Mouse (Mus musculus) liver, embryonic 14.5 days (tissue): ENCODE data around the gene Lsmem1. TPM values are rescaled to one million over a fixed set of nuclear protein-coding genes. Genes with fewer than 3 reads are reported as not detected.

Experiments used
- ATAC-seq: fragments of 200-750 bp; cut with Nextera tagmentation; 2 replicates; pipeline ENCODE4 v1.8.0; 2017; ENCODE audit warnings: moderate number of reproducible peaks, mild to moderate bottlenecking, moderate library complexity; ENCODE audit not compliant: insufficient read depth
- DNase-seq, 3 experiments: peaks; one replicate each; pipeline ENCODE4 v3.0.0-alpha.2; 2012 to 2013; ENCODE audit warnings: low read depth in 3 of 3, low spot score in 3 of 3
- H3K27ac ChIP-seq: fragments of 300-500 bp; sonication (generic); 2 replicates; pipeline ENCODE4 v1.5.1; 2014; ENCODE audit warnings: moderate library complexity, mild to moderate bottlenecking, control low read depth, inconsistent platforms
- H3K27me3 ChIP-seq: fragments of 300-500 bp; sonication (generic); 2 replicates; pipeline ENCODE4 v1.6.1; 2014; ENCODE audit warnings: mild to moderate bottlenecking, low read length, moderate library complexity; ENCODE audit not compliant: control insufficient read depth, insufficient read depth
- H3K36me3 ChIP-seq: fragments of 300-500 bp; sonication (generic); replicated peaks from 2 replicates; pipeline ENCODE4 v1.6.1; 2014; ENCODE audit warnings: low read depth; ENCODE audit not compliant: control insufficient read depth, insufficient read depth
- H3K4me1 ChIP-seq, 2 experiments: fragments of 200-500 bp in 1 of 2; fragments of 300-500 bp in 1 of 2; sonication (generic) in 1 of 2; replicated peaks; 2 replicates each; pipeline ENCODE4 v1.6.1; 2012 to 2014; ENCODE audit warnings: antibody characterized with exemption in 1 of 2, inconsistent platforms in 1 of 2, low read length in 1 of 2; ENCODE audit not compliant: control insufficient read depth in 2 of 2, insufficient read depth in 2 of 2
- H3K4me2 ChIP-seq: fragments of 300-500 bp; sonication (generic); 2 replicates; pipeline ENCODE4 v1.6.1; 2014; ENCODE audit warnings: low read depth, mild to moderate bottlenecking, control low read depth, moderate library complexity
- H3K4me3 ChIP-seq, 2 experiments: fragments of 200-500 bp in 1 of 2; fragments of 300-500 bp in 1 of 2; sonication (generic) in 1 of 2; 2 replicates each; pipeline ENCODE4 v1.5.1; 2012 to 2014; ENCODE audit warnings: low read depth in 2 of 2, low read length in 2 of 2, mild to moderate bottlenecking in 2 of 2, control low read depth in 1 of 2, inconsistent platforms in 1 of 2, moderate library complexity in 1 of 2; ENCODE audit not compliant: insufficient read depth in 1 of 2
- H3K9ac ChIP-seq: fragments of 300-500 bp; sonication (generic); replicated peaks from 2 replicates; pipeline ENCODE4 v1.6.1; 2014; ENCODE audit warnings: mild to moderate bottlenecking, control low read depth, moderate library complexity
- H3K9me3 ChIP-seq: fragments of 300-500 bp; sonication (generic); 2 replicates; pipeline ENCODE4 v1.6.1; 2016; ENCODE audit warnings: low read length, mixed read lengths; ENCODE audit not compliant: control insufficient read depth
- CTCF ChIP-seq: IDR thresholded peaks from 2 replicates; pipeline ENCODE4 v1.5.1; 2016; ENCODE audit warnings: antibody characterized with exemption, low read depth, control low read depth
- EP300 ChIP-seq: IDR thresholded peaks from 2 replicates; pipeline ENCODE4 v1.6.1; 2016; ENCODE audit warnings: antibody characterized with exemption, low read depth
- WGBS: fragments of 180-500 bp; shearing (Covaris S2); extraction: QIAGEN DNeasy Blood & Tissue Kit; methylation state at CpG from one replicate; pipeline ENCODE4 v1.1.7; 2014; ENCODE audit not compliant: insufficient replicate concordance; 5-methylcytosine and 5-hydroxymethylcytosine counted together
- polyA plus RNA-seq, 2 experiments: library from polyadenylated mRNA; depleted of rRNA in 1 of 2; stranded (reverse) in 1 of 2; unstranded in 1 of 2; fragments of >200 nt; fragmentation: Nextera tagmentation in 1 of 2; extraction: Ambion mirVana in 1 of 2; gene quantifications; 2 replicates each; pipeline versions ENCODE4 v1.2.1 to v1.2.3; 2012 to 2014

Gene Lsmem1
- polyA plus RNA-seq, 2 experiments = 0.02 TPM; not detected in 1

GRCm38 (mm10) chr12:40231632-40232031 is 32.3 kb upstream of the Lsmem1 start:
- H3K9ac ChIP-seq = no peak overlapping the region
- no peak overlapping the region for H3K4me3 ChIP-seq
- no peaks in the 10 kb centered on the region for H3K4me1 ChIP-seq
- 68% methylated on average over 2 of the region's 2 CpGs for WGBS
- no peaks in the 10 kb centered on the region for H3K9me3 ChIP-seq
- ATAC-seq = no peak
- no peaks in the 10 kb centered on the region for H3K36me3 ChIP-seq
- no peaks in the 10 kb centered on the region for H3K27me3 ChIP-seq
- H3K27ac ChIP-seq = no peak overlapping the region
- no peak for DNase-seq
- H3K4me2 ChIP-seq = no peak overlapping the region
- TF ChIP-seq EP300 (no peak), CTCF (no peak)

- Histone ChIP-seq H3K36me3 (no peaks in the 10 kb centered on the region), H3K27me3 (no peaks in the 10 kb centered on the region), H3K4me3 (no peak overlapping the region), H3K9ac (no peak overlapping the region), H3K4me2 (peak overlapping the region; percentile 82), H3K9me3 (no peaks in the 10 kb centered on the region), H3K27ac (no peak overlapping the region), H3K4me1 (peaks cover 10 to 13% of the 10 kb centered on the region in 2 experiments)
- no peak for DNase-seq
- WGBS = 86% methylated on average over 9 of the region's 9 CpGs
- TF ChIP-seq EP300 = no peak
- TF ChIP-seq CTCF = no peak
- ATAC-seq = no peak
These were observed 25.0 kb upstream of the Lsmem1 start for GRCm38 (mm10) chr12:40224171-40224880.

GRCm38 (mm10) chr12:40223676-40224075 is 24.4 kb upstream of the Lsmem1 start:
- TF ChIP-seq CTCF (no peak), EP300 (no peak)
- Histone ChIP-seq H3K27ac (peak overlapping the region; percentile 45), H3K27me3 (no peaks in the 10 kb centered on the region), H3K4me2 (peak overlapping the region; percentile 82), H3K4me1 (peaks cover 10 to 13% of the 10 kb centered on the region in 2 experiments), H3K4me3 (peak overlapping the region; percentile 62 to 86), H3K36me3 (no peaks in the 10 kb centered on the region), H3K9me3 (no peaks in the 10 kb centered on the region), H3K9ac (peak overlapping the region; percentile 66)
- WGBS = 37% methylated on average over 10 of the region's 10 CpGs
- DNase-seq = no peak
- no peak for ATAC-seq

- H3K4me2 ChIP-seq = peak overlapping the region; percentile 82
- ATAC-seq (peak; percentile 94), DNase-seq (peak; percentile 97 to 98 (median 97))
- peak overlapping the region; percentile 78 for H3K9ac ChIP-seq
- under 1% methylated on average over 47 of the region's 47 CpGs for WGBS
- H3K36me3 ChIP-seq = no peaks in the 10 kb centered on the region
- TF ChIP-seq CTCF = no peak
- no peak for TF ChIP-seq EP300
- H3K4me1 ChIP-seq = peaks cover 10 to 13% of the 10 kb centered on the region in 2 experiments
- no peaks in the 10 kb centered on the region for H3K27me3 ChIP-seq
- peak overlapping the region; percentile 70 for H3K27ac ChIP-seq
- H3K4me3 ChIP-seq = peak overlapping the region; percentile 77 to 86
- no peaks in the 10 kb centered on the region for H3K9me3 ChIP-seq
These were observed 23.9 kb upstream of the Lsmem1 start for GRCm38 (mm10) chr12:40223082-40223619.

GRCm38 (mm10) chr12:40222251-40223081 is 23.2 kb upstream of the Lsmem1 start:
- peak overlapping the region; percentile 82 for H3K4me2 ChIP-seq
- H3K27ac ChIP-seq = peak overlapping the region; percentile 70
- under 1% methylated on average over 81 of the region's 81 CpGs for WGBS
- H3K27me3 ChIP-seq = no peaks in the 10 kb centered on the region
- no peaks in the 10 kb centered on the region for H3K9me3 ChIP-seq
- DNase-seq (peak; percentile 85 to 89 (median 87)), ATAC-seq (peak; percentile 87)
- H3K4me3 ChIP-seq = peak overlapping the region; percentile 77 to 86
- TF ChIP-seq EP300 = no peak
- TF ChIP-seq CTCF = peak; percentile 40; the same call in 1 of the 2 replicates
- H3K9ac ChIP-seq = peak overlapping the region; percentile 78
- peaks cover 10 to 13% of the 10 kb centered on the region in 2 experiments for H3K4me1 ChIP-seq
- no peaks in the 10 kb centered on the region for H3K36me3 ChIP-seq
